Mouse (Mus musculus) gastrocnemius, postnatal 10 days (tissue): ENCODE data around the gene Atxn10. TPM values are rescaled to one million over a fixed set of nuclear protein-coding genes. Genes with fewer than 3 reads are reported as not detected.
"Not testable (repeated sequence)": the region's sequence is repeated elsewhere in the genome, so short reads cannot be mapped to it uniquely, and the experiment has no call there.

Source experiments
- DNase-seq: peaks from one replicate; pipeline ENCODE4 v3.0.0; 2021; ENCODE audit warnings: mixed read lengths
- long read RNA-seq, 2 experiments: library from polyadenylated mRNA; stranded (forward); transcript quantifications; one replicate each; pipeline ENCODE4 v2.0.0; 2021
- total RNA-seq, 2 experiments: library from RNA; stranded (reverse); gene quantifications; 2 replicates each; pipeline ENCODE4 v1.2.3; 2021

The Atxn10 gene
- total RNA-seq, result 10 to 100 TPM; 69.7 to 78.9 TPM
- long read RNA-seq, experiment 1, transcript Atxn10-201 (12 exons, 1,937 nt), result major isoform, 109 of 115 reads
- long read RNA-seq, experiment 1, partial matches to known transcripts, result 4 of 115 reads
- long read RNA-seq, experiment 1, other reads (novel, unspliced or antisense), result 2 of 115 reads
- long read RNA-seq, experiment 2, transcript Atxn10-201 (12 exons, 1,937 nt), result major isoform, 98 of 100 reads
- long read RNA-seq, experiment 2, partial matches to known transcripts, result 1 of 100 reads
- long read RNA-seq, experiment 2, other reads (novel, unspliced or antisense), result 1 of 100 reads

GRCm38 (mm10) chr15:85335671-85336300 is at the start of gene Atxn10:
Gene Atxn10 (plus strand): TSS chr15:85336245.
- DNase-seq, result no peak

- no peak for DNase-seq
These were observed 41.4 kb upstream of the Atxn10 start for GRCm38 (mm10) chr15:85294632-85295031.

- DNase-seq, result no peak
These were observed 40.5 kb upstream of the Atxn10 start for GRCm38 (mm10) chr15:85295544-85295943.

GRCm38 (mm10) chr15:85295977-85296376 is 40.1 kb upstream of the Atxn10 start:
- no peak for DNase-seq

GRCm38 (mm10) chr15:85296538-85296937 is 39.5 kb upstream of the Atxn10 start:
- DNase-seq, result no peak

GRCm38 (mm10) chr15:85298167-85298781 is 37.8 kb upstream of the Atxn10 start:
- DNase-seq, result no peak

- no peak for DNase-seq
These were observed 37.1 kb upstream of the Atxn10 start for GRCm38 (mm10) chr15:85298946-85299345.

- no peak for DNase-seq
These were observed 32.8 kb upstream of the Atxn10 start for GRCm38 (mm10) chr15:85303241-85303640.

GRCm38 (mm10) chr15:85303976-85304375 is 32.1 kb upstream of the Atxn10 start:
- DNase-seq, result no peak

GRCm38 (mm10) chr15:85307061-85307660 is 28.9 kb upstream of the Atxn10 start:
- DNase-seq, result no peak

GRCm38 (mm10) chr15:85311058-85311657 is 24.9 kb upstream of the Atxn10 start:
- DNase-seq, result no peak

GRCm38 (mm10) chr15:85315378-85316025 is 20.5 kb upstream of the Atxn10 start:
- DNase-seq, result peak; percentile 77

GRCm38 (mm10) chr15:85316342-85317140 is 19.5 kb upstream of the Atxn10 start:
- no peak for DNase-seq

GRCm38 (mm10) chr15:85319924-85320668 is 15.9 kb upstream of the Atxn10 start:
- DNase-seq, result no peak

GRCm38 (mm10) chr15:85323214-85323613 is 12.8 kb upstream of the Atxn10 start:
- DNase-seq, result no peak

- no peak for DNase-seq
These were observed 11.6 kb upstream of the Atxn10 start for GRCm38 (mm10) chr15:85324426-85324825.

GRCm38 (mm10) chr15:85327808-85328207 is 8.2 kb upstream of the Atxn10 start:
- no peak for DNase-seq

- DNase-seq, result not testable (repeated sequence)
These were observed 7.6 kb upstream of the Atxn10 start for GRCm38 (mm10) chr15:85328455-85328854.

GRCm38 (mm10) chr15:85329096-85329495 is 6.9 kb upstream of the Atxn10 start:
- no peak for DNase-seq

GRCm38 (mm10) chr15:85330024-85330423 is 6.0 kb upstream of the Atxn10 start:
- no peak for DNase-seq
